Mouse (Mus musculus) MEL (cell line): Measurements from ENCODE around the gene Cfap69. TPM values are rescaled to one million over a fixed set of nuclear protein-coding genes. Genes with fewer than 3 reads are reported as not detected.

Experiments used
- DNase-seq: peaks from one replicate; pipeline ENCODE4 v3.0.0; 2011; ENCODE audit warnings: low read depth, low spot score
- H3K27ac ChIP-seq: 2 replicates; pipeline ENCODE4 v1.5.1; 2012; ENCODE audit warnings: low read depth, mild to moderate bottlenecking, control low read depth, low read length, moderate library complexity; ENCODE audit not compliant: control insufficient read depth
- H3K27me3 ChIP-seq, 2 experiments: fragments of 150-350 bp in 1 of 2; sonication (generic) in 1 of 2; 2 replicates each; pipeline ENCODE4 v1.6.1; 2012; ENCODE audit warnings: low read length in 2 of 2, mild to moderate bottlenecking in 2 of 2, improper control_type of control experiment in 1 of 2, moderate library complexity in 1 of 2; ENCODE audit not compliant: insufficient read depth in 2 of 2, control insufficient read depth in 1 of 2
- H3K36me3 ChIP-seq, 2 experiments: 2 replicates each; pipeline ENCODE4 v1.6.1; 2012 to 2014; ENCODE audit warnings: low read length in 2 of 2, improper control_type of control experiment in 1 of 2, inconsistent platforms in 1 of 2, mild to moderate bottlenecking in 1 of 2; ENCODE audit not compliant: insufficient read depth in 2 of 2, control insufficient read depth in 1 of 2
- H3K4me1 ChIP-seq, 2 experiments: fragments of 150-350 bp in 1 of 2; sonication (generic) in 1 of 2; 2 replicates each; pipeline ENCODE4 v1.6.1; 2012; ENCODE audit warnings: low read length in 2 of 2, improper control_type of control experiment in 1 of 2, mild to moderate bottlenecking in 1 of 2; ENCODE audit not compliant: insufficient read depth in 2 of 2, control insufficient read depth in 1 of 2
- H3K4me3 ChIP-seq, 2 experiments: fragments of 150-350 bp in 1 of 2; sonication (generic) in 1 of 2; 2 replicates each; pipeline ENCODE4 v1.5.1; 2012; ENCODE audit warnings: low read depth in 2 of 2, low read length in 2 of 2, mild to moderate bottlenecking in 2 of 2, moderate library complexity in 2 of 2, control low read depth in 1 of 2, improper control_type of control experiment in 1 of 2; ENCODE audit not compliant: control insufficient read depth in 1 of 2, insufficient read depth in 1 of 2
- H3K79me2 ChIP-seq: 2 replicates; pipeline ENCODE4 v1.6.1; 2012; ENCODE audit warnings: mild to moderate bottlenecking, low read length, moderate library complexity; ENCODE audit not compliant: control insufficient read depth, poor library complexity, insufficient read depth
- H3K9ac ChIP-seq: 2 replicates; pipeline ENCODE4 v1.6.1; 2012; ENCODE audit warnings: low read depth, mild to moderate bottlenecking, control low read depth, low read length, moderate library complexity; ENCODE audit not compliant: control insufficient read depth, poor library complexity, severe bottlenecking
- H3K9me3 ChIP-seq: fragments of 150-350 bp; sonication (generic); replicated peaks from 2 replicates; pipeline ENCODE4 v1.6.1; 2012; ENCODE audit warnings: mild to moderate bottlenecking, low read length, improper control_type of control experiment, moderate library complexity; ENCODE audit not compliant: insufficient read depth
- CTCF ChIP-seq, 3 experiments: IDR thresholded peaks in 2 of 3; conservative IDR thresholded peaks in 1 of 3; 2 replicates each; pipeline ENCODE4 v1.5.1; 2011 to 2012; ENCODE audit warnings: low read length in 3 of 3, low read depth in 2 of 3, mild to moderate bottlenecking in 2 of 3, improper control_type of control experiment in 1 of 3, inconsistent platforms in 1 of 3, mixed read lengths in 1 of 3, moderate library complexity in 1 of 3; ENCODE audit not compliant: control insufficient read depth in 1 of 3, insufficient read depth in 1 of 3, poor library complexity in 1 of 3, severe bottlenecking in 1 of 3
- E2F4 ChIP-seq: IDR thresholded peaks from 2 replicates; pipeline ENCODE4 v1.6.1; 2011; ENCODE audit warnings: low read depth, low read length, improper control_type of control experiment, borderline replicate concordance
- ELF1 ChIP-seq: IDR thresholded peaks from 2 replicates; pipeline ENCODE4 v1.6.1; 2014; ENCODE audit warnings: low read depth, mild to moderate bottlenecking, inconsistent platforms, low read length, improper control_type of control experiment, moderate library complexity
- ETS1 ChIP-seq: IDR thresholded peaks from 2 replicates; pipeline ENCODE4 v1.6.1; 2012; ENCODE audit warnings: low read depth, mild to moderate bottlenecking, inconsistent platforms, low read length, improper control_type of control experiment, moderate library complexity
- GABPA ChIP-seq: IDR thresholded peaks from 2 replicates; pipeline ENCODE4 v1.6.1; 2012; ENCODE audit warnings: low read depth, mild to moderate bottlenecking, inconsistent platforms, low read length, improper control_type of control experiment, moderate library complexity
- GATA1 ChIP-seq: IDR thresholded peaks from 2 replicates; pipeline ENCODE4 v1.6.1; 2011; ENCODE audit warnings: low read depth, low read length, improper control_type of control experiment
- JUND ChIP-seq: IDR thresholded peaks from 2 replicates; pipeline ENCODE4 v1.6.1; 2011; ENCODE audit warnings: low read depth, mild to moderate bottlenecking, improper control_type of control experiment, low read length
- MAX ChIP-seq: IDR thresholded peaks from 2 replicates; pipeline ENCODE4 v1.6.1; 2011; ENCODE audit warnings: low read length, improper control_type of control experiment
- MAZ ChIP-seq: IDR thresholded peaks from 2 replicates; pipeline ENCODE4 v1.6.1; 2012; ENCODE audit warnings: low read depth, mild to moderate bottlenecking, inconsistent platforms, low read length, improper control_type of control experiment
- MEF2A ChIP-seq: IDR thresholded peaks from 2 replicates; pipeline ENCODE4 v1.6.1; 2014; ENCODE audit warnings: low read depth, mild to moderate bottlenecking, inconsistent platforms, low read length, improper control_type of control experiment; ENCODE audit not compliant: poor library complexity, insufficient replicate concordance, severe bottlenecking; ENCODE audit errors: extremely low read depth
- MXI1 ChIP-seq: IDR thresholded peaks from 2 replicates; pipeline ENCODE4 v1.6.1; 2011; ENCODE audit warnings: mild to moderate bottlenecking, low read depth, low read length, improper control_type of control experiment
- MYC ChIP-seq: IDR thresholded peaks from 2 replicates; pipeline ENCODE4 v1.6.1; 2011; ENCODE audit warnings: low read depth, mild to moderate bottlenecking, low read length, improper control_type of control experiment, moderate library complexity
- NRF1 ChIP-seq: IDR thresholded peaks from 2 replicates; pipeline ENCODE4 v1.6.1; 2014; ENCODE audit warnings: low read depth, mild to moderate bottlenecking, inconsistent platforms, low read length, improper control_type of control experiment, moderate library complexity; ENCODE audit not compliant: poor library complexity, insufficient read depth, severe bottlenecking
- POLR2A ChIP-seq, 2 experiments: IDR thresholded peaks; 2 replicates each; pipeline ENCODE4 v1.6.1; 2011 to 2012; ENCODE audit warnings: low read length in 2 of 2, mild to moderate bottlenecking in 2 of 2, control low read depth in 1 of 2, improper control_type of control experiment in 1 of 2, low read depth in 1 of 2, moderate library complexity in 1 of 2; ENCODE audit not compliant: control insufficient read depth in 1 of 2, insufficient read depth in 1 of 2, poor library complexity in 1 of 2
- POLR2AphosphoS5 ChIP-seq: IDR thresholded peaks from 2 replicates; pipeline ENCODE4 v1.6.1; 2012; ENCODE audit warnings: low read depth, borderline replicate concordance, mild to moderate bottlenecking, inconsistent platforms, low read length, moderate library complexity, mixed read lengths
- RAD21 ChIP-seq: IDR thresholded peaks from 2 replicates; pipeline ENCODE4 v1.6.1; 2011; ENCODE audit warnings: mild to moderate bottlenecking, low read depth, low read length, improper control_type of control experiment
- RCOR1 ChIP-seq: IDR thresholded peaks from 2 replicates; pipeline ENCODE4 v1.6.1; 2012; ENCODE audit warnings: low read depth, mild to moderate bottlenecking, inconsistent platforms, low read length, improper control_type of control experiment
- TAL1 ChIP-seq: IDR thresholded peaks from 2 replicates; pipeline ENCODE4 v1.6.1; 2012; ENCODE audit warnings: mild to moderate bottlenecking, inconsistent platforms, low read length, moderate library complexity, mixed read lengths
- TBP ChIP-seq: IDR thresholded peaks from 2 replicates; pipeline ENCODE4 v1.8.0; 2011; ENCODE audit warnings: low read depth, low read length, improper control_type of control experiment
- UBTF ChIP-seq: IDR thresholded peaks from 2 replicates; pipeline ENCODE4 v1.6.1; 2012; ENCODE audit warnings: low read depth, mild to moderate bottlenecking, inconsistent platforms, low read length, improper control_type of control experiment, moderate library complexity, borderline replicate concordance; ENCODE audit not compliant: insufficient read depth
- ZKSCAN1 ChIP-seq: IDR thresholded peaks from 2 replicates; pipeline ENCODE4 v1.6.1; 2012; ENCODE audit warnings: low read depth, mild to moderate bottlenecking, inconsistent platforms, low read length, improper control_type of control experiment, moderate library complexity
- ZMIZ1 ChIP-seq: IDR thresholded peaks from 2 replicates; pipeline ENCODE4 v1.6.1; 2012; ENCODE audit warnings: low read depth, mild to moderate bottlenecking, inconsistent platforms, low read length, improper control_type of control experiment, moderate library complexity
- polyA plus RNA-seq, 2 experiments: library from polyadenylated mRNA; stranded (reverse) in 1 of 2; unstranded in 1 of 2; fragments of >175 nt in 1 of 2; fragments of >200 nt in 1 of 2; gene quantifications; 2 replicates each; pipeline versions ENCODE4 v1.2.1 to v1.2.4; 2012; ENCODE audit warnings: low replicate concordance in 2 of 2, low read depth in 1 of 2; ENCODE audit not compliant: insufficient read length in 2 of 2, insufficient read depth in 1 of 2, missing spikeins in 1 of 2
- total RNA-seq: library from RNA; depleted of rRNA; stranded (reverse); fragments of 300-350 nt; gene quantifications from 2 replicates; pipeline ENCODE4 v1.2.3, GENCODE M21; 2012

Gene Cfap69
- total and polyA plus RNA-seq, 3 experiments: not detected

DNA sequence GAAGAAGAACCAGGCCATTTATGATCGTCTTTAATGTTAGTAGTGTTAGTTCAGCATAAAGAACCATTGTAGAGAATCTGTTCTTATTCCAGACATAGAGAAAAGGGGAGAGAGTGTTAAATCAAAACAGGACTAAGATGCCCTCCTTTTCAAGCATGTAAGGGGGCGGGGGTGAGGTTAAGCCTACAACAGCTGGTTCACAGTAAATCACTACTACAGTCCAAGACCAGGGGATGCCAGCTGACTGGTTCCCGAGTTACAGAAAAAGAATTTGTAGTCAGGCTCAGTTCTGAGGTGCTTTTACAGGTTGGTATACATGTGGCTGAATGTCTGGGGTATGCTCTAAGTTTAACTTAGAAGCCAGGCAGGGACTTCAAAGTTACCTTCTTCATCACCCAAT is 12.0 kb upstream of the Cfap69 start:
- Histone ChIP-seq H3K27ac (no peak overlapping the region), H3K4me1 (no peaks in the 10 kb centered on the region), H3K4me3 (no peak overlapping the region), H3K9ac (no peak overlapping the region), H3K9me3 (no peaks in the 10 kb centered on the region), H3K27me3 (no peaks in the 10 kb centered on the region; a peak in 1 of 4 replicates), H3K79me2 (no peaks in the 10 kb centered on the region), H3K36me3 (no peaks in the 10 kb centered on the region)
- DNase-seq: no peak
- no peak for TF ChIP-seq MAX
- no peak for TF ChIP-seq TAL1
- TF ChIP-seq ZKSCAN1: no peak
- TF ChIP-seq UBTF: no peak
- no peak for TF ChIP-seq JUND
- no peak for TF ChIP-seq GABPA

DNA sequence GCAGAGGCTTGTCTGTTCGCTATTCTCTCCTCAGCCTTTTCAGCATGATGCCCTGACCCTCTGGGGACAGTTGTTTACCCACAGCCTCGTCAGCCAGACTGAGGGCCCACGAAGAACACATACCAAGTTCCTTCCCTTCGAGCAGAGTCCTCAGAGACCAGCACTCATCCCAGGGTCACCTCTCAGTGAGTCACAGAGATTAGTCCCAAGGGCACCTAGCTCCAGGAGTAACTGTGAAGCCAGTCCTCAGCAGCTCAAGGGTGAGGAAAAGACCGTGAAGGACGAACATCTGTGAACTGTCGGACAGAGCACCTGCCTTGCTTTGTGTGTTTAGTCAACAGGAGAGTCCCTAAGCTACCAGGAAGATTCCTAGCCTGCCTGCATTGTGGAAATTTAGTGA is 4.9 kb upstream of the Cfap69 start:
- H3K9me3 ChIP-seq: no peaks in the 10 kb centered on the region
- no peak overlapping the region for H3K27ac ChIP-seq
- H3K36me3 ChIP-seq: no peaks in the 10 kb centered on the region
- no peak overlapping the region for H3K9ac ChIP-seq
- no peaks in the 10 kb centered on the region for H3K79me2 ChIP-seq
- no peak for DNase-seq
- H3K27me3 ChIP-seq: no peaks in the 10 kb centered on the region
- H3K4me3 ChIP-seq: no peak overlapping the region
- H3K4me1 ChIP-seq: no peaks in the 10 kb centered on the region
- TF ChIP-seq RCOR1 (no peak), MXI1 (no peak), E2F4 (no peak), MYC (no peak), RAD21 (no peak), MEF2A (no peak), TBP (no peak), GABPA (no peak), NRF1 (no peak), ELF1 (no peak), JUND (no peak), CTCF (IDR thresholded peaks at IDR 0.05 in 2 of 3, conservative IDR thresholded peaks at IDR 0.05 in 1 of 3; ENCODE audit: control insufficient read depth in 1 of 3, insufficient read depth in 1 of 3, low read depth in 2 of 3, low read length in 3 of 3, poor library complexity in 1 of 3, severe bottlenecking in 1 of 3) (no peak), GATA1 (no peak), ETS1 (no peak), ZMIZ1 (no peak), MAZ (no peak), POLR2A (IDR thresholded peaks at IDR 0.05; ENCODE audit: control insufficient read depth in 1 of 2, insufficient read depth in 1 of 2, low read depth in 1 of 2, low read length in 2 of 2, poor library complexity in 1 of 2) (no peak), POLR2AphosphoS5 (no peak)
